In genomic region chr11:85886429-85886785, GRCm38 (mm10) we compare ENCODE assay signal across 15 mouse cellular contexts. TPM values are rescaled to one million over a fixed set of nuclear protein-coding genes. Genes with fewer than 3 reads are reported as not detected.
A peak's percentile ranks its signal among the peaks of the same experiment; 100 is the strongest.
DNase-seq lines count a peak whose midpoint lies in the region; ATAC-seq lines count a peak whose summit lies in the region.
"Had no signal": no experiment of that assay in that cellular context is flagged by ENCODE, and none has a peak within 500 bp of the region (broad histone marks: within the 10 kb centered on the region; RNA-seq: fewer than 3 reads in every experiment).

No protein-coding gene starts in this region.

- H3K36me3 ChIP-seq in hindbrain, embryonic 12.5 days = no peaks in the 10 kb centered on the region
- no peaks in the 10 kb centered on the region for H3K36me3 ChIP-seq in hindbrain, embryonic 16.5 days (ENCODE audit: control insufficient read depth, insufficient read depth, low read length)
- H3K36me3 ChIP-seq in neural tube, embryonic 15.5 days = no peaks in the 10 kb centered on the region
- H3K36me3 ChIP-seq in embryonic facial prominence, embryonic 12.5 days = no peaks in the 10 kb centered on the region
- H3K36me3 ChIP-seq: liver, embryonic 15.5 days had no signal

- H3K4me1 ChIP-seq in hindbrain, embryonic 12.5 days = peaks cover 15% of the 10 kb centered on the region
- no peaks in the 10 kb centered on the region for H3K4me1 ChIP-seq in hindbrain, embryonic 16.5 days (ENCODE audit: control insufficient read depth, insufficient read depth, low read depth, low read length)
- 0 out of 2 replicates have a peak, but pooled peaks cover 6% of the 10 kb centered on the region for H3K4me1 ChIP-seq in neural tube, embryonic 15.5 days
- H3K4me1 ChIP-seq in embryonic facial prominence, embryonic 12.5 days = peaks cover 14% of the 10 kb centered on the region

- H3K4me3 ChIP-seq in hindbrain, embryonic 12.5 days = no peak overlapping the region
- no peak overlapping the region for H3K4me3 ChIP-seq in hindbrain, embryonic 16.5 days (ENCODE audit: low read length)
- no peak overlapping the region for H3K4me3 ChIP-seq in neural tube, embryonic 15.5 days (replicated peaks)
- peak overlapping the region; percentile 25 for H3K4me3 ChIP-seq in embryonic facial prominence, embryonic 12.5 days
- H3K4me3 ChIP-seq: left cerebral cortex, adult 2 months; liver, embryonic 15.5 days; myocyte had no signal

- H3K27ac ChIP-seq in hindbrain, embryonic 12.5 days = no peak overlapping the region
- H3K27ac ChIP-seq in hindbrain, embryonic 16.5 days (ENCODE audit: low read depth, low read length) = no peak overlapping the region
- no peak overlapping the region for H3K27ac ChIP-seq in neural tube, embryonic 15.5 days (replicated peaks)
- H3K27ac ChIP-seq in embryonic facial prominence, embryonic 12.5 days = no peak overlapping the region
- H3K27ac ChIP-seq: left cerebral cortex, adult 2 months; liver, embryonic 15.5 days had no signal

- 0 out of 2 replicates have a peak overlapping the region, but pooled peaks have one; percentile 22 for H3K4me2 ChIP-seq in hindbrain, embryonic 12.5 days (replicated peaks)
- H3K4me2 ChIP-seq in hindbrain, embryonic 16.5 days (ENCODE audit: low read length) = no peak overlapping the region
- H3K4me2 ChIP-seq in neural tube, embryonic 15.5 days = no peak overlapping the region
- H3K4me2 ChIP-seq in embryonic facial prominence, embryonic 12.5 days (replicated peaks) = peak overlapping the region; percentile 40
- H3K4me2 ChIP-seq: liver, embryonic 15.5 days had no signal

- no peak overlapping the region for H3K9ac ChIP-seq in hindbrain, embryonic 12.5 days
- no peak overlapping the region for H3K9ac ChIP-seq in hindbrain, embryonic 16.5 days (ENCODE audit: low read depth, low read length)
- no peak overlapping the region for H3K9ac ChIP-seq in neural tube, embryonic 15.5 days (replicated peaks)
- 0 out of 2 replicates have a peak overlapping the region, but pooled peaks have one; percentile 15 for H3K9ac ChIP-seq in embryonic facial prominence, embryonic 12.5 days
- H3K9ac ChIP-seq: liver, embryonic 15.5 days had no signal

- H3K9me3 ChIP-seq in hindbrain, embryonic 12.5 days (replicated peaks) = no peaks in the 10 kb centered on the region
- H3K9me3 ChIP-seq in hindbrain, embryonic 16.5 days (ENCODE audit: control insufficient read depth, low read length) = no peaks in the 10 kb centered on the region
- no peaks in the 10 kb centered on the region for H3K9me3 ChIP-seq in neural tube, embryonic 15.5 days (replicated peaks)
- no peaks in the 10 kb centered on the region for H3K9me3 ChIP-seq in embryonic facial prominence, embryonic 12.5 days
- H3K9me3 ChIP-seq: liver, embryonic 15.5 days had no signal

- peak; percentile 59 for DNase-seq in neural tube, embryonic 10.5 days (ENCODE audit: extremely low spot score, low spot score)
- DNase-seq in mesoderm, embryonic 11.5 days (ENCODE audit: low read depth, low spot score) = peak; percentile 25
- DNase-seq in cerebellum, adult 18-20 months = no peak
- no peak for DNase-seq in right cerebral cortex, postnatal 25 days

- WGBS in hindbrain, embryonic 12.5 days = 3% methylated on average over 20 of the region's 22 CpGs
- 4% methylated on average over 18 of the region's 22 CpGs for WGBS in hindbrain, embryonic 16.5 days
- WGBS in neural tube, embryonic 15.5 days = 4% methylated on average over 22 of the region's 22 CpGs
- 3% methylated on average over 22 of the region's 22 CpGs for WGBS in embryonic facial prominence, embryonic 12.5 days

- no peak for ATAC-seq in hindbrain, embryonic 12.5 days (ENCODE audit: low FRiP score)
- ATAC-seq in hindbrain, embryonic 16.5 days = no peak
- ATAC-seq in neural tube, embryonic 15.5 days (ENCODE audit: low FRiP score) = no peak
- no peak for ATAC-seq in embryonic facial prominence, embryonic 12.5 days (ENCODE audit: insufficient number of reproducible peaks, insufficient read depth, low FRiP score, low TSS enrichment)
- ATAC-seq: intestine, embryonic 16.5 days had no signal

- peaks cover 77% of the 10 kb centered on the region for H3K27me3 ChIP-seq in hindbrain, embryonic 12.5 days
- peaks cover 53% of the 10 kb centered on the region for H3K27me3 ChIP-seq in hindbrain, embryonic 16.5 days (replicated peaks; ENCODE audit: control insufficient read depth, insufficient read depth, low read length)
- H3K27me3 ChIP-seq in neural tube, embryonic 15.5 days (replicated peaks) = peaks cover 91% of the 10 kb centered on the region
- H3K27me3 ChIP-seq in embryonic facial prominence, embryonic 12.5 days = peaks cover 73% of the 10 kb centered on the region

RNA-seq across cellular contexts. Expression of gene Tbx4, which starts 0.2 kb away (rescaled TPM):
- 0.57 and 0.94 TPM in 2 replicates for polyA plus RNA-seq in hindbrain, embryonic 12.5 days (2016; fragmentation: Nextera tagmentation; extraction: Ambion mirVana)
- polyA plus RNA-seq in hindbrain, embryonic 16.5 days (2015; fragmentation: Nextera tagmentation; extraction: Ambion mirVana) = 0.40 TPM in 2 replicates
- 0.19 and 0.29 TPM in 2 replicates for polyA plus RNA-seq in neural tube, embryonic 15.5 days (2015; fragmentation: Nextera tagmentation; extraction: Ambion mirVana)
- 2.2 and 2.4 TPM in 2 replicates for polyA plus RNA-seq in embryonic facial prominence, embryonic 12.5 days (2016; fragmentation: Nextera tagmentation; extraction: Ambion mirVana)
- polyA plus RNA-seq: intestine, embryonic 16.5 days; liver, embryonic 15.5 days; thymus, postnatal 0 days had no signal

RNA-seq across cellular contexts. Expression of gene Gm11444, which starts 36.3 kb away (rescaled TPM):
- not detected in 2 replicates for polyA plus RNA-seq in hindbrain, embryonic 12.5 days (2016; fragmentation: Nextera tagmentation; extraction: Ambion mirVana)
- not detected in 2 replicates for polyA plus RNA-seq in hindbrain, embryonic 16.5 days (2015; fragmentation: Nextera tagmentation; extraction: Ambion mirVana)
- not detected in 2 replicates for polyA plus RNA-seq in neural tube, embryonic 15.5 days (2015; fragmentation: Nextera tagmentation; extraction: Ambion mirVana)
- 0.43 TPM in 1 of 2 replicates, not detected in the other for polyA plus RNA-seq in embryonic facial prominence, embryonic 12.5 days (2016; fragmentation: Nextera tagmentation; extraction: Ambion mirVana)
- polyA plus RNA-seq: brain, embryonic 14.5 days; heart, postnatal 0 days; intestine, embryonic 16.5 days; liver, embryonic 15.5 days; myocyte; thymus, postnatal 0 days had no signal

RNA-seq across cellular contexts. Expression of gene Tbx2, which starts 54.1 kb away (rescaled TPM):
- 3.8 and 4.9 TPM in 2 replicates for polyA plus RNA-seq in hindbrain, embryonic 12.5 days (2016; fragmentation: Nextera tagmentation; extraction: Ambion mirVana)
- polyA plus RNA-seq in hindbrain, embryonic 16.5 days (2015; fragmentation: Nextera tagmentation; extraction: Ambion mirVana) = 0.64 and 1.0 TPM in 2 replicates
- polyA plus RNA-seq in neural tube, embryonic 15.5 days (2015; fragmentation: Nextera tagmentation; extraction: Ambion mirVana) = 1.4 and 1.5 TPM in 2 replicates
- 20.5 and 21.6 TPM in 2 replicates for polyA plus RNA-seq in embryonic facial prominence, embryonic 12.5 days (2016; fragmentation: Nextera tagmentation; extraction: Ambion mirVana)

Comparison
In these comparisons a context has a peak if more than half of its experiments do, and no peak if none do; other contexts are left out.
1. H3K4me2 ChIP-seq: peak in hindbrain, embryonic 12.5 days (single experiment) and embryonic facial prominence, embryonic 12.5 days (single experiment); none in hindbrain, embryonic 16.5 days (single experiment) and neural tube, embryonic 15.5 days (single experiment).
2. DNase-seq: peak in neural tube, embryonic 10.5 days (single experiment) and mesoderm, embryonic 11.5 days (single experiment); none in cerebellum, adult 18-20 months (0 of 2) and right cerebral cortex, postnatal 25 days (single experiment).